Mouse (Mus musculus) olfactory bulb, adult 2 months (tissue): ENCODE data around the gene Kcnrg.

ENCODE experiments used
- CTCF ChIP-seq: fragments of 200-500 bp; IDR thresholded peaks from 2 replicates; pipeline ENCODE4 v1.5.1; 2012; ENCODE audit warnings: low read depth, mild to moderate bottlenecking, low read length, moderate library complexity; ENCODE audit not compliant: insufficient read depth
- POLR2A ChIP-seq: fragments of 200-500 bp; IDR thresholded peaks from 2 replicates; pipeline ENCODE4 v1.6.1; 2012; ENCODE audit warnings: mild to moderate bottlenecking, low read depth, low read length, moderate library complexity; ENCODE audit not compliant: insufficient read depth

- no peak for TF ChIP-seq POLR2A
- TF ChIP-seq CTCF: no peak
These were observed 43.2 kb downstream of the Kcnrg start for GRCm38 (mm10) chr14:61650291-61650960.
